Mouse (Mus musculus) midbrain, embryonic 15.5 days (tissue): ENCODE measurements around the gene Acsf3. TPM values are rescaled to one million over a fixed set of nuclear protein-coding genes. Genes with fewer than 3 reads are reported as not detected.
A peak's percentile ranks its signal among the peaks of the same experiment; 100 is the strongest.

Experiments
- ATAC-seq: fragments of 200-750 bp; cut with Nextera tagmentation; replicated peaks from 2 replicates; pipeline ENCODE4 v1.8.0; 2017; ENCODE audit warnings: moderate TSS enrichment
- H3K27ac ChIP-seq: fragments of 300-500 bp; sonication (generic); 2 replicates; pipeline ENCODE4 v1.5.1; 2015; ENCODE audit warnings: mild to moderate bottlenecking, inconsistent platforms
- H3K27me3 ChIP-seq: fragments of 300-500 bp; sonication (generic); replicated peaks from 2 replicates; pipeline ENCODE4 v1.6.1; 2015; ENCODE audit warnings: inconsistent platforms
- H3K36me3 ChIP-seq: fragments of 300-500 bp; sonication (generic); replicated peaks from 2 replicates; pipeline ENCODE4 v1.6.1; 2015; ENCODE audit warnings: inconsistent platforms
- H3K4me1 ChIP-seq: fragments of 300-500 bp; sonication (generic); 2 replicates; pipeline ENCODE4 v1.6.1; 2015; ENCODE audit warnings: inconsistent platforms
- H3K4me2 ChIP-seq: fragments of 300-500 bp; sonication (generic); 2 replicates; pipeline ENCODE4 v1.6.1; 2015; ENCODE audit warnings: inconsistent platforms, mild to moderate bottlenecking, moderate library complexity
- H3K4me3 ChIP-seq: fragments of 300-500 bp; sonication (generic); 2 replicates; pipeline ENCODE4 v1.5.1; 2015; ENCODE audit warnings: mild to moderate bottlenecking, inconsistent platforms
- H3K9ac ChIP-seq: fragments of 300-500 bp; sonication (generic); 2 replicates; pipeline ENCODE4 v1.6.1; 2015; ENCODE audit warnings: mild to moderate bottlenecking, inconsistent platforms
- H3K9me3 ChIP-seq: fragments of 300-500 bp; sonication (generic); 2 replicates; pipeline ENCODE4 v1.6.1; 2016; ENCODE audit warnings: inconsistent platforms
- WGBS: fragments of 180-500 bp; shearing (Covaris S2); methylation state at CpG from one replicate; pipeline ENCODE4 v1.1.7; 2015; ENCODE audit warnings: mixed read lengths; 5-methylcytosine and 5-hydroxymethylcytosine counted together
- polyA plus RNA-seq: library from polyadenylated mRNA; unstranded; fragments of >200 nt; fragmentation: Nextera tagmentation; extraction: Ambion mirVana; gene quantifications from 2 replicates; pipeline ENCODE4 v1.2.1, GENCODE M21; 2015

Acsf3 gene
- polyA plus RNA-seq, 1 experiment from 2014 or later = 16.4 TPM

GRCm38 (mm10) chr8:122845662-122846061 lies 70.4 kb downstream of the Acsf3 start:
- no peak overlapping the region for H3K27ac ChIP-seq
- H3K9ac ChIP-seq = no peak overlapping the region
- WGBS = 80% methylated on average over 4 of the region's 4 CpGs
- H3K4me1 ChIP-seq = 0 out of 2 replicates have a peak, but pooled peaks cover 4% of the 10 kb centered on the region
- no peak for ATAC-seq
- no peaks in the 10 kb centered on the region for H3K9me3 ChIP-seq
- no peaks in the 10 kb centered on the region for H3K27me3 ChIP-seq
- no peaks in the 10 kb centered on the region for H3K36me3 ChIP-seq
- H3K4me3 ChIP-seq = no peak overlapping the region
- no peak overlapping the region for H3K4me2 ChIP-seq

GRCm38 (mm10) chr8:122847829-122848561 lies 72.7 kb downstream of the Acsf3 start, which contains the start of gene Cdh15:
Gene Cdh15 (plus strand): TSS chr8:122847966.
- peak; percentile 84 for ATAC-seq
- Histone ChIP-seq H3K4me1 (0 out of 2 replicates have a peak, but pooled peaks cover 4% of the 10 kb centered on the region), H3K36me3 (no peaks in the 10 kb centered on the region), H3K27me3 (no peaks in the 10 kb centered on the region), H3K9ac (no peak within 1 kb of the TSS), H3K4me3 (no peak within 1 kb of the TSS), H3K27ac (no peak within 1 kb of the TSS), H3K4me2 (peak within 1 kb of the TSS; percentile 26), H3K9me3 (no peaks in the 10 kb centered on the region)
- WGBS = 17% methylated on average over 18 of the region's 18 CpGs

- Histone ChIP-seq H3K4me1 (peaks cover 12% of the 10 kb centered on the region; the same call in 1 of the 2 replicates), H3K9me3 (no peaks in the 10 kb centered on the region), H3K4me3 (no peak overlapping the region), H3K27ac (no peak overlapping the region), H3K4me2 (no peak overlapping the region), H3K36me3 (no peaks in the 10 kb centered on the region), H3K27me3 (no peaks in the 10 kb centered on the region), H3K9ac (no peak overlapping the region)
- ATAC-seq = no peak
- WGBS = 74% methylated on average over 11 of the region's 11 CpGs
Measured at GRCm38 (mm10) chr8:122849152-122849910, 74.0 kb downstream of the Acsf3 start.

- ATAC-seq = no peak
- WGBS = 72% methylated on average over 3 of the region's 3 CpGs
- peaks cover 12% of the 10 kb centered on the region; the same call in 1 of the 2 replicates for H3K4me1 ChIP-seq
Measured at GRCm38 (mm10) chr8:122850641-122851240, 75.5 kb downstream of the Acsf3 start.

GRCm38 (mm10) chr8:122851692-122852545 lies 76.6 kb downstream of the Acsf3 start:
- Histone ChIP-seq H3K4me1 (peaks cover 12% of the 10 kb centered on the region; the same call in 1 of the 2 replicates), H3K9ac (no peak overlapping the region), H3K36me3 (no peaks in the 10 kb centered on the region), H3K4me3 (no peak overlapping the region), H3K27me3 (no peaks in the 10 kb centered on the region), H3K27ac (no peak overlapping the region), H3K4me2 (no peak overlapping the region), H3K9me3 (no peaks in the 10 kb centered on the region)
- no peak for ATAC-seq
- 82% methylated on average over 12 of the region's 12 CpGs for WGBS

More at GRCm38 (mm10) chr8:122850641-122851240, 75.5 kb downstream of the Acsf3 start:
- H3K4me2 ChIP-seq = no peak overlapping the region
- no peak overlapping the region for H3K27ac ChIP-seq
- H3K36me3 ChIP-seq = no peaks in the 10 kb centered on the region
- no peaks in the 10 kb centered on the region for H3K27me3 ChIP-seq
- no peak overlapping the region for H3K9ac ChIP-seq
- H3K4me3 ChIP-seq = no peak overlapping the region
- H3K9me3 ChIP-seq = no peaks in the 10 kb centered on the region

GRCm38 (mm10) chr8:122852546-122852905 lies 77.2 kb downstream of the Acsf3 start:
- Histone ChIP-seq H3K4me2 (no peak overlapping the region), H3K4me3 (no peak overlapping the region), H3K27ac (no peak overlapping the region), H3K9ac (no peak overlapping the region), H3K36me3 (no peaks in the 10 kb centered on the region), H3K4me1 (peaks cover 12% of the 10 kb centered on the region; the same call in 1 of the 2 replicates), H3K27me3 (no peaks in the 10 kb centered on the region), H3K9me3 (no peaks in the 10 kb centered on the region)
- WGBS = 56% methylated on average over 1 of the region's 1 CpGs
- ATAC-seq = no peak

GRCm38 (mm10) chr8:122853340-122853771 lies 78.1 kb downstream of the Acsf3 start:
- Histone ChIP-seq H3K9ac (no peak overlapping the region), H3K4me3 (no peak overlapping the region), H3K9me3 (no peaks in the 10 kb centered on the region), H3K4me1 (peaks cover 8% of the 10 kb centered on the region; the same call in 1 of the 2 replicates), H3K27me3 (no peaks in the 10 kb centered on the region), H3K4me2 (no peak overlapping the region), H3K36me3 (no peaks in the 10 kb centered on the region), H3K27ac (no peak overlapping the region)
- WGBS = 6% methylated on average over 11 of the region's 11 CpGs
- peak; percentile 63; the same call in 1 of the 2 replicates for ATAC-seq

- 82% methylated on average over 7 of the region's 7 CpGs for WGBS
- no peak overlapping the region for H3K4me3 ChIP-seq
- H3K9ac ChIP-seq = no peak overlapping the region
- H3K9me3 ChIP-seq = no peaks in the 10 kb centered on the region
- no peaks in the 10 kb centered on the region for H3K36me3 ChIP-seq
- H3K4me1 ChIP-seq = peaks cover 8% of the 10 kb centered on the region; the same call in 1 of the 2 replicates
- ATAC-seq = no peak
- H3K27me3 ChIP-seq = no peaks in the 10 kb centered on the region
- H3K27ac ChIP-seq = no peak overlapping the region
- H3K4me2 ChIP-seq = no peak overlapping the region
Measured at GRCm38 (mm10) chr8:122854388-122854787, 79.1 kb downstream of the Acsf3 start.

GRCm38 (mm10) chr8:122855123-122855522 lies 79.8 kb downstream of the Acsf3 start:
- no peak overlapping the region for H3K27ac ChIP-seq
- peaks cover 8% of the 10 kb centered on the region; the same call in 1 of the 2 replicates for H3K4me1 ChIP-seq
- no peaks in the 10 kb centered on the region for H3K36me3 ChIP-seq
- no peaks in the 10 kb centered on the region for H3K27me3 ChIP-seq
- no peak overlapping the region for H3K4me3 ChIP-seq
- no peak overlapping the region for H3K4me2 ChIP-seq
- no peak for ATAC-seq
- H3K9me3 ChIP-seq = no peaks in the 10 kb centered on the region
- no peak overlapping the region for H3K9ac ChIP-seq
- 88% methylated on average over 4 of the region's 4 CpGs for WGBS

GRCm38 (mm10) chr8:122856288-122856687 lies 81.0 kb downstream of the Acsf3 start:
- Histone ChIP-seq H3K27me3 (no peaks in the 10 kb centered on the region), H3K36me3 (no peaks in the 10 kb centered on the region), H3K9ac (no peak overlapping the region), H3K4me3 (no peak overlapping the region), H3K27ac (no peak overlapping the region), H3K4me2 (no peak overlapping the region), H3K4me1 (peaks cover 8% of the 10 kb centered on the region; the same call in 1 of the 2 replicates), H3K9me3 (no peaks in the 10 kb centered on the region)
- 85% methylated on average over 8 of the region's 8 CpGs for WGBS
- ATAC-seq = no peak

GRCm38 (mm10) chr8:122859843-122860242 lies 84.6 kb downstream of the Acsf3 start:
- Histone ChIP-seq H3K4me2 (no peak overlapping the region), H3K27me3 (no peaks in the 10 kb centered on the region), H3K9ac (no peak overlapping the region), H3K4me1 (no peaks in the 10 kb centered on the region), H3K9me3 (no peaks in the 10 kb centered on the region), H3K27ac (no peak overlapping the region), H3K36me3 (no peaks in the 10 kb centered on the region), H3K4me3 (no peak overlapping the region)
- ATAC-seq = no peak
- WGBS = 60% methylated on average over 13 of the region's 13 CpGs
